Mouse (Mus musculus) G1E (cell line): ENCODE measurements at regions not wholly inside any gene's neighbourhood (a gene's known extent, or its start where the extent isn't known, plus 50 kb on each side); places are given as distances from the start of the nearest gene placed in this dataset.

Source experiments
- ATAC-seq: 2 replicates; pipeline ENCODE4 v1.8.0; 2016; ENCODE audit warnings: mild to moderate bottlenecking; ENCODE audit not compliant: insufficient number of reproducible peaks, poor library complexity, low FRiP score, severe bottlenecking; ENCODE audit errors: extremely low read depth
- DNase-seq: peaks from one replicate; pipeline ENCODE4 v3.0.0; 2012; ENCODE audit warnings: low spot score
- H3K27me3 ChIP-seq: 2 replicates; pipeline ENCODE4 v1.6.1; 2012; ENCODE audit warnings: mild to moderate bottlenecking, low read length, inconsistent platforms; ENCODE audit not compliant: insufficient read depth
- H3K36me3 ChIP-seq: replicated peaks from 2 replicates; pipeline ENCODE3; 2012; ENCODE audit warnings: mild to moderate bottlenecking, inconsistent platforms
- H3K4me1 ChIP-seq: 2 replicates; pipeline ENCODE4 v1.6.1; 2012; ENCODE audit warnings: low read depth, low read length, inconsistent platforms, mixed read lengths; ENCODE audit not compliant: insufficient read depth
- H3K4me3 ChIP-seq: 2 replicates; pipeline ENCODE4 v1.5.1; 2012; ENCODE audit warnings: low read depth, mild to moderate bottlenecking, inconsistent platforms, low read length, moderate library complexity, mixed read lengths
- H3K9me3 ChIP-seq: replicated peaks from 2 replicates; pipeline ENCODE4 v1.6.1; 2012; ENCODE audit warnings: inconsistent platforms
- CTCF ChIP-seq: IDR thresholded peaks from 2 replicates; pipeline ENCODE4 v1.5.1; 2012; ENCODE audit warnings: low read depth, low read length, inconsistent platforms, mixed read lengths
- GATA1 ChIP-seq: IDR thresholded peaks from 2 replicates; pipeline ENCODE4 v1.6.1; 2012; ENCODE audit warnings: borderline replicate concordance, low read length, inconsistent platforms, mixed read lengths
- GATA2 ChIP-seq: IDR thresholded peaks from 2 replicates; pipeline ENCODE4 v1.6.1; 2012; ENCODE audit warnings: low read depth, low read length, inconsistent platforms, borderline replicate concordance
- POLR2AphosphoS5 ChIP-seq: IDR thresholded peaks from 2 replicates; pipeline ENCODE4 v1.6.1; 2012; ENCODE audit warnings: low read depth, low read length, inconsistent platforms; ENCODE audit not compliant: insufficient replicate concordance
- TAL1 ChIP-seq: conservative IDR thresholded peaks from 2 replicates; pipeline ENCODE4 v1.6.1; 2012; ENCODE audit warnings: low read depth, low read length, inconsistent platforms, mixed read lengths

GRCm38 (mm10) chr12:16222836-16223450, 387.8 kb downstream of the Lpin1 start:
- TF ChIP-seq GATA1 (no peak), CTCF (no peak), TAL1 (no peak), POLR2AphosphoS5 (no peak)
- Histone ChIP-seq H3K9me3 (no peaks in the 10 kb centered on the region), H3K4me3 (no peak overlapping the region), H3K36me3 (no peaks in the 10 kb centered on the region), H3K27me3 (no peaks in the 10 kb centered on the region), H3K4me1 (no peaks in the 10 kb centered on the region)
- no peak for DNase-seq
- no peak for ATAC-seq

DNA sequence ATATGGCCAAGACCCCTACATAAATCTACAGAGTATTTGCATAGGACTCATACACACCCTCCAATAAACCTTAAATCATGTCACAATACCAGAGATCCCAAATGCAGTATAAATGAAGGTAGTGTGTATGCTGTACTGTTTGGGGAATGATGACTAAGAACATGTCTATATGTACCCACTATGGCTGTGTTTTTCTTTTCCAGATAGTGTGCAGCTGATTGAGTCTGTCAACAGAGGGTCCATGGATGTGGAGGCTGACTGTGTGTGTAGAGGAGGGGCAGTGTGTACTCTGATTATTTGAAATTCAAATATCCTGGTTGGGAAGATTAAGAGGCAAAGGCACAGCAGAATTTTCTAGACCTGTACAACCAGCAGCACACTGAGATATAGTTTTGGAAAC, 388.6 kb downstream of the Lpin1 start:
- Histone ChIP-seq H3K4me1 (no peaks in the 10 kb centered on the region), H3K4me3 (no peak overlapping the region), H3K9me3 (no peaks in the 10 kb centered on the region), H3K36me3 (no peaks in the 10 kb centered on the region), H3K27me3 (no peaks in the 10 kb centered on the region)
- no peak for DNase-seq
- no peak for TF ChIP-seq TAL1
- TF ChIP-seq GATA2: no peak
- no peak for TF ChIP-seq CTCF
- TF ChIP-seq GATA1: no peak
- TF ChIP-seq POLR2AphosphoS5: no peak
- ATAC-seq: no peak

DNA sequence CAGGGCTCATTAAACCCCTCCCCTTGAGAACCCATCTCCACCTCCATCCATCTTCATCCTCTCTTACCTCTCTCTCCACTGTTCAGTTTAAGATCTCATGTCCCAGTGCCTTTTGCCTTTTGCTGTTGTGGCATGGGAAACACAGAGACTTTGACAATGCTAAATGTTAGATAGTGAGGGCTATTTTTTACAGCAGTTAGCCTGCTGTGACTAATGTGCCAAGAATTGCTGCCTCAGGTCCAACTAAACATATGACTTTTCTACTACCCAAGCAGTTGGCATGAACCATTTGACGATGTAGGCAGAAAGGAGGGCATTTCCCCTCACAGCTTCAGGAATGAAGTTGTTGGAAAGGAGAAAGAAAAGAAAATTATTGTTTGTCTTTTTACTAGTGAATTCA, 389.6 kb downstream of the Lpin1 start:
- TF ChIP-seq CTCF (no peak), POLR2AphosphoS5 (no peak), TAL1 (no peak), GATA1 (no peak), GATA2 (no peak)
- Histone ChIP-seq H3K4me3 (no peak overlapping the region), H3K27me3 (no peaks in the 10 kb centered on the region), H3K4me1 (no peaks in the 10 kb centered on the region), H3K9me3 (no peaks in the 10 kb centered on the region), H3K36me3 (no peaks in the 10 kb centered on the region)
- ATAC-seq: no peak
- no peak for DNase-seq

- TF ChIP-seq POLR2AphosphoS5: no peak
- no peak for TF ChIP-seq CTCF
- no peak for TF ChIP-seq GATA2
- no peak for TF ChIP-seq TAL1
- no peak for TF ChIP-seq GATA1
- Histone ChIP-seq H3K9me3 (no peaks in the 10 kb centered on the region), H3K36me3 (no peaks in the 10 kb centered on the region), H3K4me1 (no peaks in the 10 kb centered on the region), H3K4me3 (no peak overlapping the region), H3K27me3 (no peaks in the 10 kb centered on the region)
- DNase-seq: no peak
- ATAC-seq: no peak
These were observed 390.2 kb downstream of the Lpin1 start for GRCm38 (mm10) chr12:16220561-16220960.

DNA sequence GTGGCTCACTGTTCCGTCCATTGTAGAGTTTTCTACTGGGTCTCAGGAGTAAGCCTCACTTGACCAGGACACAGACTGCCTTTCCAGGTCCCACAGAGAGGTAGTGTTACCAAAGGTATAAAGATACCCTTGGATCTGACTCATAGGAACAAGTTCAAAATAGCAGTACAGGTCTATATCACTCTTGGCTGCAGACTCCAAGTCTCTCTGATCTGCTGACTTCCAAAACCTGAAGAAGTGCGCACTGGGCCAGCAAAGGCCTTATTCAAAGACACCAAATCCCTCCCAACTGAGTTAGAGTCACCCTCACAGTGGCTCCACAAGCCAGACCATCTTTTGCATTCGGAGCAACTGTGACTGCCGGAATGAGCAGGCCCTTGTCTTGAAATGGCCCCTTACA, 391.9 kb downstream of the Lpin1 start:
- DNase-seq (no peak), ATAC-seq (no peak)
- Histone ChIP-seq H3K4me3 (no peak overlapping the region), H3K9me3 (no peaks in the 10 kb centered on the region), H3K36me3 (no peaks in the 10 kb centered on the region), H3K4me1 (no peaks in the 10 kb centered on the region), H3K27me3 (no peaks in the 10 kb centered on the region)
- TF ChIP-seq TAL1: no peak

DNA sequence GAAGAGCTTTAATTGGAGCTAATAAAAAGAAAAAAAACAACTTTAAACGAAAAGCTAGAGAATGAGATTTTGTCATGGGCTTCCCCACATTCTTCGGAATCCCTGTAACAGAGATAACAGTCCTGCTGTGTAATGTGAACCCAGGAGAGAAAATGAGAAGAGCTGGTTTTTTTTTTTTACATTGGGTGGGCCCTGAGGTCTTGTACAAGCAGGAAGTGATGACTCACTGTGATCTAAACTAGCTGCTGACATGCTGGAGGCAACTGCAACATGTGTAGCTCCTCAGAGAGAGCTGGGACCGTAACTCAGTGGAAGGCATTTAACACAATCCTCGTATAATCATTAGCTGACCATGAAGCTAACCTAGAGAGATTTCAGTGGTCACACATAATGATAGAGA, 393.8 kb upstream of the Trib2 start:
- H3K9me3 ChIP-seq: 0 out of 2 replicates have a peak, but pooled peaks cover 1% of the 10 kb centered on the region
- no peaks in the 10 kb centered on the region for H3K27me3 ChIP-seq
- H3K36me3 ChIP-seq: no peaks in the 10 kb centered on the region
- ATAC-seq: peak; percentile 84
- no peak for DNase-seq
- TF ChIP-seq TAL1 (no peak), GATA2 (no peak), POLR2AphosphoS5 (no peak), CTCF (no peak), GATA1 (no peak)
- no peaks in the 10 kb centered on the region for H3K4me1 ChIP-seq
- H3K4me3 ChIP-seq: no peak overlapping the region

- ATAC-seq (no peak), DNase-seq (no peak)
- Histone ChIP-seq H3K4me3 (no peak overlapping the region), H3K36me3 (no peaks in the 10 kb centered on the region), H3K27me3 (no peaks in the 10 kb centered on the region), H3K4me1 (no peaks in the 10 kb centered on the region), H3K9me3 (0 out of 2 replicates have a peak, but pooled peaks cover 1% of the 10 kb centered on the region)
- TF ChIP-seq TAL1 (no peak), GATA1 (no peak)
These were observed 393.4 kb upstream of the Trib2 start for GRCm38 (mm10) chr12:16210111-16210510.
